Mouse (Mus musculus): ENCODE results near the gene Lin7a.

DNA sequence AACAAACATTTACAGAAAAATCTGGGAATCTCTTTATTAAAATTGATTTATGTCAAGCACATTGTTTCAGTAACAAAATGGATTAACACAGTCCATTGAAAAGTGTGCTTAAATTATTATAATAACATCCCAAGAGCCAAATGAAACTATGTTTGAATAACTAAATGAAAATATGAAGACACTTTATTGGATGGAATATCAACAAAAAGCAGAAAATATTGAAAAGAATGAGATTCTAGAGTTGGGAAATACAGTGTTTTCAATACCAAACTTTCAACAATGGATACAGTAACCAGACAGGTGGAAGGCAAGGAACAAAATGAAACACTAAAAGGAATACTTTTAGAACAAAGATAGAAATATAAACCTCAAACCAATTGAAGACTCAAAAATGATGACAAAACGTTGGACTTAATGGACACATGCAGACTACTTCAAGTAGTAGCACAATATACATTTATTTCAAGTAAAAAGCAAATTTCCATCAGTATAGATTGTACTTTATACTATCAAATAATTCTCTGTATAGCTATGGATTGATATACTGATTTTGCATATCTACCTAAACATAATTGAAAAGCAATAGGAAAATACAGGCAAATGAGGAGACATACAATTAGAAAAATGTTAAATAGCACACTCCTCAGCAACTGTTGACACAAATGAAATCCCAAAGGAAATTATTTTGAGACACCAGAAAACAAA is 28.6 kb upstream of the Lin7a start:
- no peak for TF ChIP-seq TCF12 (IDR thresholded peaks at IDR 0.05; ENCODE audit: insufficient read depth, poor library complexity, severe bottlenecking)
- no peak for TF ChIP-seq POLR2A (IDR thresholded peaks at IDR 0.05; ENCODE audit: insufficient read length, low read depth)
- TF ChIP-seq MAX (IDR thresholded peaks at IDR 0.05; ENCODE audit: low read depth) = no peak
- TF ChIP-seq TCF3 (IDR thresholded peaks at IDR 0.05; ENCODE audit: insufficient read length, low read depth) = no peak
- no peak for TF ChIP-seq USF1 (IDR thresholded peaks at IDR 0.05; ENCODE audit: low read depth)
- TF ChIP-seq MYOD1 (IDR thresholded peaks at IDR 0.05; ENCODE audit: control insufficient read depth in 1 of 3, insufficient read length in 2 of 3, low read depth in 2 of 3) = no peak
- no peak for TF ChIP-seq POLR2AphosphoS2 (IDR thresholded peaks at IDR 0.05; ENCODE audit: insufficient read length, low read depth)

Data from myocyte (in vitro differentiated cells).